Mouse (Mus musculus) olfactory bulb, adult 2 months (tissue): ENCODE results near the gene Tpgs1. TPM values are rescaled to one million over a fixed set of nuclear protein-coding genes. Genes with fewer than 3 reads are reported as not detected.

Experiments used
- H3K27ac ChIP-seq: fragments of 200-500 bp; 2 replicates; pipeline ENCODE4 v1.5.1; 2012; ENCODE audit warnings: low read depth, low read length; ENCODE audit not compliant: insufficient read depth
- H3K4me1 ChIP-seq: fragments of 200-500 bp; 2 replicates; pipeline ENCODE4 v1.6.1; 2012; ENCODE audit warnings: low read length; ENCODE audit not compliant: control insufficient read depth, insufficient read depth
- H3K4me3 ChIP-seq: fragments of 200-500 bp; 2 replicates; pipeline ENCODE4 v1.5.1; 2012; ENCODE audit warnings: mild to moderate bottlenecking, low read depth, low read length, moderate library complexity; ENCODE audit not compliant: insufficient read depth
- CTCF ChIP-seq: fragments of 200-500 bp; IDR thresholded peaks from 2 replicates; pipeline ENCODE4 v1.5.1; 2012; ENCODE audit warnings: low read depth, mild to moderate bottlenecking, low read length, moderate library complexity; ENCODE audit not compliant: insufficient read depth
- POLR2A ChIP-seq: fragments of 200-500 bp; IDR thresholded peaks from 2 replicates; pipeline ENCODE4 v1.6.1; 2012; ENCODE audit warnings: mild to moderate bottlenecking, low read depth, low read length, moderate library complexity; ENCODE audit not compliant: insufficient read depth
- WGBS: fragments of 180-500 bp; shearing (Covaris S2); methylation state at CpG from one replicate; pipeline ENCODE4 v1.1.7; 2018; 5-methylcytosine and 5-hydroxymethylcytosine counted together
- polyA plus RNA-seq: library from polyadenylated mRNA; stranded (reverse); fragments of >200 nt; gene quantifications from 2 replicates; pipeline ENCODE4 v1.2.4, GENCODE M21; 2012; ENCODE audit warnings: low replicate concordance; ENCODE audit not compliant: missing spikeins, insufficient read depth, insufficient read length

The Tpgs1 gene
- polyA plus RNA-seq, result not detected in 2 replicates

- 0% methylated on average over 45 of the region's 45 CpGs for WGBS
- TF ChIP-seq POLR2A, result no peak
- peak; percentile 81 for TF ChIP-seq CTCF
- peak within 1 kb of the TSS; percentile 65 for H3K4me3 ChIP-seq
- peak within 1 kb of the TSS; percentile 100 for H3K27ac ChIP-seq
- peaks cover 24% of the 10 kb centered on the region for H3K4me1 ChIP-seq
Observed at GRCm38 (mm10) chr10:79668771-79669575, at the start of gene Tpgs1. TSS of gene Tpgs1 (plus strand) at chr10:79669369.

DNA sequence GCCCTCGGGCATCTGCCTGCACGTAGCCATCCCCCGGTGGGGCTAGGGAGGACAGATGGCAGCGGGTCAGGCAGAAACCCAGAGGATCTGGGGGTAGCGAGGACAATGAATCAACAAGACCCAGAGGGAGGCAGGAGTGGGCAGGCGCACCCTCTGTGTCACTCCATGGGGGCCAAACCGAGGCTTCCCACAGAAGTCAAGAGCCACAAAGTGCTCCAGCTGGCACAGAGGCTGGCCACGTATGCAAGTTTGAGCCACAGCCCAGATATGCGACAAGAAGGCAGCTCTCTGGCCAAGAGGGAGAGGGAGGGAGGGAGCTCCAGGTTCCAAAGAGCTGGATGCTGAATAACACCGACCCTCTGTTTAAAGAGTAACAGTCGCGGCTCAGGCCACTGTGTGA lies 45.2 kb upstream of the Tpgs1 start:
- Histone ChIP-seq H3K4me3 (no peak overlapping the region), H3K4me1 (peaks cover 10% of the 10 kb centered on the region; the same call in 1 of the 2 replicates), H3K27ac (no peak overlapping the region)
- 56% methylated on average over 12 of the region's 12 CpGs for WGBS
- TF ChIP-seq CTCF (no peak), POLR2A (no peak)

- Histone ChIP-seq H3K4me3 (no peak overlapping the region), H3K27ac (no peak overlapping the region), H3K4me1 (peaks cover 10% of the 10 kb centered on the region; the same call in 1 of the 2 replicates)
- TF ChIP-seq POLR2A, result no peak
- no peak for TF ChIP-seq CTCF
- 83% methylated on average over 9 of the region's 9 CpGs for WGBS
Observed at GRCm38 (mm10) chr10:79625398-79625797, 43.8 kb upstream of the Tpgs1 start.

DNA sequence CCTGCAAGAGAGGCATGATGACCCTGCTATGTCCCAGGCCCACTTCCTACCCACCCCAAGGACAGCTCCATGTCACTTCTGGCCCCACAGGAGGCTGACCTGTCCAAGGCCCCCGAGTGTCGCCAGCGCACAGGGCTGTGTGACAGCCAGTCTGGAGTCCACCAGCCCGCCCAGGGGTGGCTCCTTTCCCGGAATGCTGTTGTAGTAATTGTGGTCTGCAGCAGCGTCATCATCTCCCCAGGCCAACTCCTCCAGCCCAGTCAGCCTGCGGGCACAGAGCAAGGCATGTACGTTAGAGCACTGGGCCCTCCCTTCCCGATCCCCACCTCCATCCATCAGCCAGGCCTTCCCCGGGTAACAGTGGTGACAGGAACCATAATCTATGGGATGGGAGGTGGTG lies 43.0 kb upstream of the Tpgs1 start:
- no peak for TF ChIP-seq POLR2A
- TF ChIP-seq CTCF, result no peak
- 64% methylated on average over 10 of the region's 10 CpGs for WGBS
- Histone ChIP-seq H3K4me1 (peaks cover 10% of the 10 kb centered on the region; the same call in 1 of the 2 replicates), H3K27ac (no peak overlapping the region), H3K4me3 (no peak overlapping the region)

- no peak for TF ChIP-seq POLR2A
- Histone ChIP-seq H3K4me3 (no peak overlapping the region), H3K4me1 (peaks cover 14% of the 10 kb centered on the region), H3K27ac (no peak overlapping the region)
- 79% methylated on average over 5 of the region's 5 CpGs for WGBS
Observed at GRCm38 (mm10) chr10:79628377-79628776, 40.8 kb upstream of the Tpgs1 start.

DNA sequence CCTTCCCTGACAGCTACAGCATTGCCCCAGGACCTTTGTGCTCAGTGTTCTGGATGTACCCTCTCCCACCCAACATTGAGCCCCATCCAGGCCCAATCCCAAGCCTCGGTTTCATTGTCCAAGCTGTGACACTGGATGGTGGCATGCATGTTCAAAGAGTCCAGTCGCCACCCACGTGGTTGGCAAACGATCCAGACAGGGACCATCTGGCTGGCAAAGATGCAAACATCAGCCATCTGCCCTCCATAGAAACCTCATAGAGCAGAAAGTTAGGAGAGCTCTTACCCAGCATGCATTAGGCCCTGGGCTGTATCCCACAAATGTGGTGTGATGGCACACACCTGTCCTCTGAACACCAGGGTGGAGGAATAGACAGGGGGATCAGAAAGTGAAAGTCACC lies 37.7 kb upstream of the Tpgs1 start:
- 55% methylated on average over 4 of the region's 4 CpGs for WGBS
- peaks cover 18% of the 10 kb centered on the region for H3K4me1 ChIP-seq
- no peak for TF ChIP-seq POLR2A
- no peak for TF ChIP-seq CTCF
- H3K4me3 ChIP-seq, result no peak overlapping the region
- H3K27ac ChIP-seq, result no peak overlapping the region

GRCm38 (mm10) chr10:79633006-79633777 lies 36.0 kb upstream of the Tpgs1 start:
- WGBS, result 80% methylated on average over 17 of the region's 17 CpGs
- Histone ChIP-seq H3K27ac (no peak overlapping the region), H3K4me3 (no peak overlapping the region), H3K4me1 (peaks cover 21% of the 10 kb centered on the region)
- no peak for TF ChIP-seq CTCF
- TF ChIP-seq POLR2A, result no peak

- TF ChIP-seq CTCF (no peak), POLR2A (no peak)
- Histone ChIP-seq H3K4me3 (peak overlapping the region; percentile 87; the same call in 1 of the 2 replicates), H3K4me1 (peaks cover 29% of the 10 kb centered on the region), H3K27ac (no peak overlapping the region)
- WGBS, result 79% methylated on average over 8 of the region's 8 CpGs
Observed at GRCm38 (mm10) chr10:79636287-79636686, 32.9 kb upstream of the Tpgs1 start.
